Mouse (Mus musculus) left cerebral cortex, adult 8-10 months (tissue): ENCODE results near the gene Coil. TPM values are rescaled to one million over a fixed set of nuclear protein-coding genes. Genes with fewer than 3 reads are reported as not detected.

ENCODE experiments used
- DNase-seq, 2 experiments: peaks; one replicate each; pipeline ENCODE4 v3.0.0; 2022; ENCODE audit warnings: low spot score in 2 of 2
- total RNA-seq, 4 experiments: library from RNA; stranded (reverse); gene quantifications; 2 replicates each; pipeline ENCODE4 v1.2.4; 2022

Gene Coil
- total RNA-seq: 10 to 100 TPM; 20.2 to 21.6 (median 21.0) TPM

DNA sequence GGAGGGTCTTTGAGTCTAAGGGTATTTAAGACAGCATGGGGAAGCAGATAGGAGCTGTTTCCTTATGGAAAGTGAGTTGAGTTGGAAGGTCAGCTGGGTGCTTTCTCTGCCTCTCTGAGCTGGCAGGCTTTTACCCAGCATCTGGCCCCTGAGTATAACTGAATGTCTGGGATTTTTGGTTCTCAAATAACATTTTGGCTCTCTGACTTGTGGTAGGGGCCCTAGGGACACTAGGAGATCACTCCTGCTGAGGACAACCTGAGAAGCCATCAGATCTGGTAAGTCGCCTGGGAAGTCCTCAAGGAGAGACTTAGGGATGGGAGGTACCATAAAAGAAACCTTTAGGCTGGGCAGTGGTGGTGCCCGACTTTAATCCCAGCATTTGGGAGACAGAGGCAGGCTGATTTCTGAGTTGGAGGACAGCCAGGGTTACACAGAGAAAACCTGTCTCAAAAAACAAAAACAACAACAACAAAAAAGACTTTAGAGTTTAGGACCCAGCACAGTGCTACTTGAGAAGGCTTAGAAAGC, at the start of gene Coil:
Gene Coil, plus strand, starts transcription at position 51 of the 531 bp plus-strand sequence.
- no peak for DNase-seq

DNA sequence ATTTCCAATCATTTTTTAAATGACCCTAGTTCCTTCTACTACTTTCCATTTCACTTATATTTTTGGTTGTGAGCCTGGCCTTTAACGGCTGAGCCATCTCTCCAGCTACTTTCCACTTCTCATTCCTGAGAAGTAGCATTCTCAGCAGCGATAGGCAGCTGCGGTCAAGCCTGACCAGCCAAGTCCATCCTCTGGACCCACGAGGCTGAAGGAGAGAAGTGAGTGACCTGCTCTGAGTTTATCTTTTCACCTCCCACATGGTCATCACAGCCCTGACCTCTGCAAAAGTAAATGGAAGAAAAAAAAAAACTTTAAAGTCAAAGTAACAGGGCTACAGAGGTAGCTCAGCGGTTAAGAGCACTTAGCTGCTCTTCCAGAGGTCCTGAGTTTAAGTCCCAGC, 43.5 kb upstream of the Coil start:
- no peak for DNase-seq

DNA sequence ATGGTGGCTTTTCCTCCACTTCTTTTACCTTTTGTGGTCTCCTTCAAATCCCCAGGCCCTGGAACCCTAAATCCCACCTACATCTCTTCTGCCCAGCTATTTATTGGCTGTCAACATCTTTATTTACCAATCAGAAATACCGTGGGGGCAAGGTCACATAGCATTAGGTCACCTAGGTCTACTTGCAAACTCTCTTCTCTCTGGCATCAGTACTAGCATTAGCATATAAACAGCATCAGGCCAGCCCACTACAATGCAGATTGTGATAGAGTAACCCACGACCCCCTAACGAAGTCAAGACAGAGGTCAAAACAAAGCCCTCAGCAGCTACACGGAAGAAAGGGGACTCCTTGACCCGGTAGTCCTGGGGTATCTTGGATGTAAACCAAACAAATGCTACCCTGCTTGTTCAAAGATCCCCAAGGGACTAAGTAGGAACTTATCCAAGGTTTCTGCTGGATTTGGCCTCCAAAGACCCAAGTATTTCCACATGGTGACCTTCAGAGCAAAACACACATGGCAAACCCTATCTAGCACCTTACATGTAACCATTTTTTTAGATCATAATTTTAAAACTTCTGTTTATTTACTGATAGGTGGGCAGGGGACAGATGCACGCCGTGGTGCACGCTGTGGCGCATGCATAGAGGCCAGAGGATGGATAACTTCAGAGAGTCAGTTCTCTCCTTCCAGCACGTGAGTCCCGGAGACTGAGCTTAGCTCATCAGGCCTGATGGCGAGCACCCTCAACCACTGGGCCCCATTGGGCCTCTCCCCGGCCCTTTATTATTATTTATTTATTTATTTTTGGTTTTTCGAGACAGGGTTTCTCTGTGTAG, 38.1 kb upstream of the Coil start:
- DNase-seq: no peak

DNA sequence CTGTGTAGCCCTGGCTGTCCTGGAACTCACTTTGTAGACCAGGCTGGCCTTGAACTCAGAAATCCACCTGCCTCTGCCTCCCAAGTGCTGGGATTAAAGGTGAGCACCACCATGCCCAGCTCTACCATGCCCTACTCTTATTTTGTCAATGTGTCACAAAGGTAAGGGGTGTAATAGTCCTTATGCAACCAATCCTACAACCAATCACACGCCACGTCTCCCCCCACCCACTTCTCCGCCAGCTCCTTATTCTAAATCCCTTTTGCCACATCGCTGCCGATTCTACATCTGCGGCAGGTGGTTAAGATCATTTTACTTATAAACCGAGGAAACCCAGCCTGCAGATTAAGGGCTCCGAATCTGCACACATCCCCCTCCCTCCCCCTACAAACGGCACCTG, 37.0 kb upstream of the Coil start:
- no peak for DNase-seq

DNA sequence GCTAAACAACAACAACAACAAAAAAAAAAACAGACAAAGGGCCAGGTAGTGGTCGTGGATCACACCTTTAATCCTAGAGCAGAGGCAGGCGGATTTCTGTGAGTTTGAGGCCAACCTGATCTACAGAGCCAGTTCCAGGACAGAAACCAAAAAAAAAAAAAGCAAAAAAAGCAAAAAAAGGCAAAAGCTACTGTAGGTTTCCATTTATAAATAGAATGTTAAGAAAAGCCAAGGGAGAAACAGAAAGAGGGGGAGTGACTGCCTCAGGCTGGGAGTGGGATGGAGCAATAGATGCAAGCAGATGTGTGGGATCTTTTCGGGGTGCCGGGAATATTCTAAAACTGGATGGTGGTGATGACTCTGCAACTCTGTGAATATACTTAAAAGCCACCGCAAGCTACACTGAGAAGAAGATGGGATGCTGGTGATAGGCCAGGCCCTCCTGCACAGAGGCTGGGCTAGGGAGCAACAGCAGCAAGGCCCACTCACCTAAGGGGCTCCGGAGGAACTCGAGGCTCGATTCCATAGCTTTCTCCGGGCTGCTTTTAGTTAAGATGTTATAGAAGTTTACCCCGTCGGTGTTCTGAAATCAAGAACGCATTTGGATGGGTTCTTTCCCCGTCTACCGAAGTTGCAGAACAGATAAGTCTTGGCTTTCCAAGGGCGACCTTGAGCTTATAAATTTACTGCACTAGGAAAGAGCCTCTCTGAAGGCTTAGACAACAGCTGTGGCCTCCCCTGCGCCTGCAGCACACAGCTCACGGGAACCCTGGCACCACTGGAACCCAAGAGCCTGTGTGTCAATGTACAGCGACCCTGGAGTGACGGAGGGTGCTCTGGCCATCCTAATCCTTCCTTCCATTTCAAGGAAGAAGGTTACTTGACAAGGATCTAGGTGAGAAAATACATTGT, 35.7 kb upstream of the Coil start:
- peak in 1 of 2 experiments; percentile 76 for DNase-seq

DNA sequence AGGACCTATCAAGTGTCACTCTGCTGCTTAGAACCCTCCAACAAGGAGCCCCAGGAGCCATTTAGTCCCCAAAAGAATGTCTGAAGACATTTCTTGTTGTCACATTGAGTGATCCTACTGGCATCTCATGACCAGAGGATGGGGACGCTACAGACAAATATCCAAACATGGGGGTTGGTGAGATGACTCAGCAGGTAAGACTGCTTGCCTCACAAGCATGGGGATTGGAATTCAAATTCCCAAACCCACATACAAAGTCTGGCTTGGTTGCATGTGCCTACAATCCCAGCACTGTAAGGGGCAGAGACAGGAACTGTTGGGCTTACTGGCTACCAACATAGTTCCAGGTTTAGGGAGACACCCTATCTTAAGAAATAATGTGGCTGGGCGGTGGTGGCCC, 32.2 kb upstream of the Coil start:
- DNase-seq: no peak

DNA sequence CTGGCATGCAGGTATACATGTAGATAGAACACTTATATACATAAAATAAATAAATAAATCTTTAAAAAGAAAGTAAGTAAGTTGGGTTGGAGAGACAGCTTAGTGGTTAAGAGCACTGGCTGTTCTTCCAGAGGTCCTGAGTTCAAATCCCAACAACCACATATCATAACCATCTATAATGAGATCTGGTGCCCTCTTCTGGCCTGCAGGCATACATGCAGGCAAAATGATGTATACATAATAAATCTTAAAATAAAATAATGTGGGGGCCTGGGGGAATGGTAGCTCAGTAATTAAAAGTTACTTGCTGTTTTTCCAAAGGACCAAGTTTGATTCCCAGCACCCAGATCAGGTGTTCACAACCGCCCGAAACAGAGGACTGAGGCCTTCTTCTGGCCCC, 31.3 kb upstream of the Coil start:
- no peak for DNase-seq

DNA sequence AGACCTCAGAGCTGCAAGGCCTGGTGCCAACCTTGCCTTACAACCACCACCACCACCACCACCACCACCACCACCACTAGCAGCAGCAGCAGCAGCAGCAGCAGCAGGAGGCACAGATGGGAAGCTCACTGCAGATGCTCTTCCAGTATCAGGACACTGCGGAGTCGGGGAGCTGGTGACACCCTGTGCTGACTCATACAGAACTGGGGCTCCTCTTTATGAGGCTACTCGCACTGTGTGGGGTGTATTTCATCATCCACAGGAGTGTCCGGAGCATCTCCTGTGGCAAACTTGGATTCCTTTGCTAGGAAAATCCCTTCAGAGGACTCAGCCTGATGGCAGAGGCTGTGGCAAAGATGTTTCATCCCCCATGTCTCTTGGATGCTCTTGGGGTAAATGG, 30.4 kb upstream of the Coil start:
- DNase-seq: peak in 1 of 2 experiments; percentile 61

DNA sequence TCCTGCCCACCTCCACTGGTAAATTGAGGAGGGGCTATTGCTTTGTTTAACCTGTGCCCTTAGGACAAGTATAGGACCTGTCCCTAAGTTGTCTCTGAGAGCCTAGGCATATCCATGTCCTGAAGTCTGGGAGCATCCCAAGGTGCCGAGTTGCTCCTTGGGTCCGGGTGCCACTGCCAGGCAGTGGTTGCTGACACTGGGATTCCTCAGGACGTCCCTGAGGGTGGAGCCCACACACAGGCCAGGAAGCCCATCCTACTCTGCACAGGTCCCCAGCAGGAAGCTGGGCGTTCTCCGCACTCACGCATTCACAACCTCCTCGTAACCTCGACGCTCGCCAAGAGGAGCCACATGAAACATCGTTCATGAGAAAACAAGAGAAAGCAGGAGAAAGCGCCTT, 28.6 kb upstream of the Coil start:
- no peak for DNase-seq

DNA sequence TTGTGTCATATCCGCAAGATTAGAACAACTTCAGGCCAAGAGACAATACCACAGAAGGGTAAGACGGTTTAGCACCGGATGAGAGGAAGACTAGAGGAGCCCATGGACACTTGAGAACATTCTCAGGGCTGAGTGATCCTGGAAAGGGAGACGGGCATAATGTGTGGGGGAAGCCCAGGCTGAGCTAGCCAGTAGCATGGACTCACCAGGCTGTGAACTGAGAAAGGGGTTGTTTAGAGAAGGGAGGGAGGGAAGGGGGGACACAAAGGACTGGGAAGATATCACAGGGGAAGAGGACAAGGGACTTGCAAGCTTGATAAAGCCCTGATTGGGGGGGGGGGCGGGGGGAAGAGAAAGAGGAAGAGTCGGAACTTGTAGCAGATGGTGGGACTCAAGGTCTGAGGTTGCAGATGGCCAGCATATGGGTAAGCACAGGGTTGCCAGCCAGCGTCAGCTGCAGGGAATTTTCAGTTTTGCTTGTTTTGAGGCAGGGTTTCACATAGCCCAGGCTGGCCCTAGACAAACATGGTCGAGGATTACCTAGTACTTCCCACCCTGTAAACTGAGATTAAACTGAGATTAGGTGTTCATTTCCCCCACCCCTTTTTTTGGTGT, 24.0 kb upstream of the Coil start:
- no peak for DNase-seq

DNA sequence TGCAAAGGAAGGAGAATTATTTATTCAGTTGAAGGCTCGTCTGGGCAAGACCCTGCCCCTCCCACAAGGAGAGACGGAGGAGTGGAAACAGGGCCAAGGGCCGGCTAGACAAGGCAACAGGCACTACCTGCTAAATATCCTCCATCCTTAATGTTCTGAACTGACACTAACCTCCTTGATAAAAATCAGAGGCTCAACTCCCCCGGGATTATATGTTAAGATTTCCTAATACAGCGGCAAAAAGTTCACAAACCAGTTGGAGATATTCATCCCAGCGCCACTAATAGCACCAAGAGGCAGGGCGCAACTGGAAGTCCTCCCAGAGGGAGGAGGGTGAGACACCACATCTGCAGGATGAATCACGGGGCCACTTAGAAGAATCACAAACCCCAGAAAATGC, 21.2 kb upstream of the Coil start:
- no peak for DNase-seq

DNA sequence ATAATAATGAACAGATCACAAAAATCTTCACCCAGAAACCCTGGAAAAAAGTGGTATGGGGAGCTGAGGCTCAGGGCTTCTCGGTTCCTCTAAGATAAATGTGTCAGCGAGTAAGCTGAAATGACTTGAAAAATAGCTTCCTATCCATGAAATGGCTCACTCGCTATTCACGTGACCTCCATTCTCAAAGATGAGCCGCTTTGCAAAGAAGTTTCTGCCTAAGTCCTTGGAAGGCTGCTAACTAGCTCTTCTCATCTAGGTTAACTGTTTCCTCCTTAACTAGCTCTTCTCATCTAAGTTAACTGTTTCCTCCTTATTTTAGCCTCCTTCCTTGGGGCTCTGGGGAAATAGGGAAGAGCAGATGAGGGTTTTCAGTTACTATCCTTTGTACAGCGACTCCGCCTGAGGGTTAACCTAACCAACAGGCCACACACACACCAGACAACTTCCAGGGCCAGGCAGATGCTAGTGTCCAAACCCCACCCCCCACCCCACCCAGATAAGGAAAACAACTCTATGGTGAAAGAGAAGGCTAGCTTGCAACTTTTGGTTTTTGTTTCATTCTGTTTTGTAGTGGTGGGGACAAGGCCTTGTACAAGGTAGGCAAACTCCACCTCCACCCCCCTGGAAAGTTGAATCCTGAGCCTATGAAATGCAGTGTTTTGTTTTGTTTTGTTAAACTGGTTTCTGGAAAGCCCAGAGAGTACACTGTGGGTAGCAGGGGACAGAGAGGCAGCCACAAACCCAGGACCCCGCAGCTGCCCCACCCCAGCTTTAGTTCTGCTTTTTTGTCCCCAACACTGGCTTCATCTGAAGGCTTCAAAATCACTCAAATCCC, 20.0 kb upstream of the Coil start:
- DNase-seq: no peak

DNA sequence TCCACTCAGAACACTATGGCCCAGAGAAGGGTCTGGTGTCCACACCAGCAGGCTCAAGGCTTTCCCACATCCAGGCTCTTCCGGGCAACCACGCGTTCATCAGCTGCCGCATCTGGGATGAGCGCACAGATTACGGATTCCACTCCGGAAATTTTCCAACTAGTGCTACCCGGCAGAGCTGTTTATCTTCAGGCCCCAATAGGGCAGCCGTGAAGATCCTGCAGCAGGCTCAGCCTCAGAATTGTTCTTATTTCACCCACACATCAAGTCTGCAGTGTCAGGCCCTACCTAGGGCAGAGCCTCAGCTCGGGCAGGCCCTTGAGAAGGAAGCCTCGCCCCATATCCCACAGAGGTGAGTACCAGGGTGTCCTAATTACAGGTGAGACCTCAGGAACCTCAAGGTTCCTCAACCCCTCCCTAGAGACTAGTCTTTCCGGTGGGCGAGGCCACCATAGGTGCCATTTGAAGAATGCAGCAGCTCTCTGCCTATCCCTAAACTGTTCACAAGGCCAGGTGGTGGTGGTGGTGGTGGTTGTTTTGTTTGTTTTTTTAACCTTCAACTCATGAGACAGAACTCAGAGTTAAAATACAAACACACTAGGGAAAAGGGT, 19.3 kb upstream of the Coil start:
- DNase-seq: no peak

DNA sequence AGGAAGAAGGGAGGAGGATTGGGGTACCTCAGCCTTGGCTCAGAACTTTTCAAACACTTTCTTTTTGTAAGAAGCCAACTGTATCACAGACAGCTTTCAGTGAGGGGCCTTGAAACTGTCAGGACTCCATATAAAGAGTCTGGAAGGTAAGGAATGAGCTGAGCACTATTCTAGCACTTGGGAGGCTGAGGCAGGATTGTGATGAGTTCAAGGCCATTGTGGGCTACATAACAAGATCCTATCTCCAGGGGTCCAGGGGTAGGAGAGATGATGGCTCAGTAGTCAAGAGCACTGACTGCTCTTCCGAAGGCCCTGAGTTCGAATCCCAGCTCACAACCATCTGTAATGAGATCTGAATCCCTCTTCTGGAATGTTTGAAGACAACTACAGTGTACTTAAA, 18.5 kb upstream of the Coil start:
- DNase-seq: no peak

DNA sequence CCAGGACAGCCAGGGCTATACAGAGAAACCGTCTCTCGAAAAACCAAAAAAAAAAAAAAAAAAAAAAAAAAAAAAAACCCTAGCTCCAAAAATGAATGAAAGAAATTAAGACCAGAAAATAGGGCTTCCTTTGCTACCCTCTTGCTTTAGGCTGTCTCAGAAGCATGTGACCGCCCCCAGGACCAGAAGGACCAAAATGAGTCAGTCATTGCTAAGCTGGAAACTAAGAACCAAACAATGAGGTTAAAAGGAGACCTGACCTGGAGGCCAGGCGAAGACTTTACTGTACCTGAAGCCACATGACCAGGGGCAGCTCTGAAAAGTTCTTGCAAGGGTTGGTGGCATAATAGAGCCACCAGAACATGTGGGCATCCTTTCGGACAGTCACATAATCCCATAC, 17.9 kb upstream of the Coil start:
- DNase-seq: no peak

DNA sequence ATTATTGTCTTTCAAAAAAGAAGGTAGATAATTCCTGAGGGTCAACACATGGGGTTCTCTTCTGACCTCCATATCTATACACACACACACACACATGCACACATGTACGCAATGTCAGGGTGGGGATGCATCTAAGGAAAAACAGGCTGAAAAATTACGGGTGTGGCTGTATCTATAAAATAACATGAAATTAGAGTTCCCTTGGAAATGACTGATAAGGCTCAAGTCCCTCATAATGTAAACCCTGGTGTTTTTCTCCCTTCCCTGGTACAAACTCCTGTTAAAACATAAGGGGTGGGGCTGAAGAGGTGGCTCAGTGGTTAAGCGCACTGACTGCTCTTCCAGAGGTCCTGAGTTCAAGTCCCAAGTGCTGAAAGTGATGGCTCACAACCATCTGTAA, 16.5 kb upstream of the Coil start:
- no peak for DNase-seq

DNA sequence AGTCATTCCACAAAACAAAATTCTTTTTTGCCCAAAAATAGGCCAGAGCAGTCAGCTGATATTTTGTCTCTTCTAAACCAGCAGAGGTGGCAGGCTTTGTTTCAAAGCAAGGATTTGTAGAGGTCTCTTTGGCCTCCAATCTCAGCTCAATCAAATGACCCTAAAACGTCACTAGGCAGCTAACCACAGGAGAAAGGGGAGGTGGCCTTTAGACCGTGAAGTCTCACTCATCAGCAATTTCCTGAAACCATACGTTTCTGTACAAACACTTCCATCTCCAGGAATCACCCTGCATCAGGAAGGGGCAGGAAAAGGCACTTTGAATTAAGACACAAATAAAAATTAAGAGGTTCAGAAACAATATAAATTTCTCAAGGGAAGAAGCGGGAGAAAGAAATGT, 15.2 kb upstream of the Coil start:
- no peak for DNase-seq

DNA sequence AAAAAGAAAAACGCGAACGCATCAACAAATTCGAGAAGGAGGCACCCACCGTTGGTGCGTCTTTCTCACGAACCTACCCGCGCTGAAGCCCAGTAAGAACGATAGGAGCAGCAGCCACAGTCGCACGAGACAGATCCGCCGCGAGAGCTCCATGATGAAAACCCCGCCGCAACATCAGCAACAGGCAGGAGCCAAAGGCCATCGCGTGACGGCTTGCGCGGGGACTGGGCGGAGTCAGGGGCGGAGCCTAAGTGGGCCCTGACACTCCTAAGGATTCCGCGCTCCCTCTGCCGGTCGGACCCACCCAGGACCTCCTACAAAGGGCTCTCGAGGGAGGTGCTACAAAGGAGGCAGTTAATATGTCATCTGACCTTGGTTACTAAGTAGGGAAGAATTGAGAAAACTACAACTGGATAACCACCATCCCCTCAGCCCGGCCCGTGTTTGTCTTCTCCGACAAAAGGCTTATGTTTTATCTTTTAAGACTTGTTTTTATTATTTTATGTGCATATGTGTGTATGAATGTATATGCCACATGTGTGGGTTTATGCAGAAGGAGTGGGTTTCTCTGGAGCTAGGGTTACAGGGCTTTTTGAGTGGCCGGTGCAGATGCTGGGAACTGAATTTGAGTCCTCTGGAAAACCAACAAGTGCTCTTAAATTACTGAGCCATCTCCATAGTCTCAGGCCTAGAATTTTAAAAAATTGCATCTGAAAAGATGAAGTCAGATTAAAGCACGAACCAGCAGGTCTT, 14.7 kb upstream of the Coil start, which contains the start of gene Scpep1:
Gene Scpep1, minus strand, starts transcription at position 249 of the 753 bp plus-strand sequence.
- peak; percentile 91 to 93 for DNase-seq

DNA sequence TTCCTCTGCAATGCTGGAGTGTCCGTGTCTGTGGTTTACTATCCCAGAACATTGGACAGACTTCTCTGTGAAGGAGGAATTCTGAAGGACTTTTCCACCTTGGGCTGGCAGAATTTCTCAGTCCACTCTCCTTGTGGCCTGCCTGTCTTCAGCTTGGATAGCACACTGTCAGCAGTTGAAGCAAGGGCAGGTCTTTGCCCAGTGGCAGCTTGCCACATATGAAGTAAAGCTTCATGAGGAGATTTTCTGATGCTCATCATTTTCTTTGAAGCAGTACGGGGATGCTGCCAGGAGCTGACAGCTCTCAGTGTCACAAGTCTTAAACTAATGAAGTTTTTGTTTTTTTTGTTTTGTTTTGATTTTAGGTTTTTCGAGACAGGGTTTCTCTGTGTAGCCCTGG, 11.2 kb upstream of the Coil start:
- no peak for DNase-seq
